Mouse (Mus musculus) fat pad, adult 2 months (tissue): Measurements from ENCODE around the gene E130308A19Rik.

Source experiments
- DNase-seq: peaks from one replicate; pipeline ENCODE4 v3.0.0-alpha.2; 2011; ENCODE audit warnings: low read depth, low spot score; ENCODE audit errors: extremely low read depth

Gene E130308A19Rik

DNA sequence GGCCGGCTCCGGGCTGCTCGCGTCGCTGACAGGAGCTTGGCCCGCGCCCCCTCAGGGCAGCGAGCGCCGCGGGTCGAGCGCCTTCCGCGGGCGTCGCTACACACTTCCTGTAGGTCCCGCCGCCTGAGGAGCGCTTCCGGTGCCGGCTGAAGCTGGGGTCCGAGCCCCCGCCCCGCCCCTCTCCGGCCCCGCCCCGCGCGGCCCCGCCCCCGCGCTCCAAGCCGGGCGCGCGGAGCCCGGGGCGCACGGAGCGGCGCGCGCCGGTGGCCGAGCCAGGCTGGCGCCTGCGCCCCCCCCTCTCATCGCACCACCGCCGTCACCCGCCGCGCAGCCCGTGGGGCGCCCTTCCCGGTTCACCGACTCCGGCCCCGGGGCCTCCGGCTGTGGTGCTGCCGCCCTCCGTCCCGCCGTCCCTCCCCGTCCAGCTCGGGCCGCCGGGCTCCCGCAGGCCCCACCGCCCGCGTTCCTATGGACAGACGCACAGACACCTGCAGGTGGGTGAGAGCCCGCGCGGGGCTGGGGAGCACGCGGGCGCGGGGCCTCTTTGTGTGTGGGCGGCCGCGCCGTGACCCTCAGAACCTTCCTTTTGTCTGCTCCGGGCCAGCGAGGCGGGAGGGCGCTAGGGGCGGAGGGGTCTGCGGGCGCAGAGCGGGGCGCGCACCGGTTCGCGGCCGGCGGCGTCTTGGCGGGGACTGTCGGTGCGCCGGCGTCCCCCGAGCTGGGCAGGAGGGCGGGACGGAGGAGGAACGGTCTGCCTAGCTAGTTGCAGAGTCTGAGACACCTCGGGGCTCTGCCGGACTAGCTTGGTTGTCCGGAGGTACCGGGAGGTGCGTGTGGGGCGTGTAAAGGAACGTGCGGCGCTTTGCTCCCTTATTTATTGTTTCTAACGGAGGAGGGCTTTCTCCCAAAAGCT lies at the start of gene E130308A19Rik:
Gene E130308A19Rik (plus strand): TSS at position 214 of the 913 bp plus-strand sequence.
- DNase-seq: no peak

DNA sequence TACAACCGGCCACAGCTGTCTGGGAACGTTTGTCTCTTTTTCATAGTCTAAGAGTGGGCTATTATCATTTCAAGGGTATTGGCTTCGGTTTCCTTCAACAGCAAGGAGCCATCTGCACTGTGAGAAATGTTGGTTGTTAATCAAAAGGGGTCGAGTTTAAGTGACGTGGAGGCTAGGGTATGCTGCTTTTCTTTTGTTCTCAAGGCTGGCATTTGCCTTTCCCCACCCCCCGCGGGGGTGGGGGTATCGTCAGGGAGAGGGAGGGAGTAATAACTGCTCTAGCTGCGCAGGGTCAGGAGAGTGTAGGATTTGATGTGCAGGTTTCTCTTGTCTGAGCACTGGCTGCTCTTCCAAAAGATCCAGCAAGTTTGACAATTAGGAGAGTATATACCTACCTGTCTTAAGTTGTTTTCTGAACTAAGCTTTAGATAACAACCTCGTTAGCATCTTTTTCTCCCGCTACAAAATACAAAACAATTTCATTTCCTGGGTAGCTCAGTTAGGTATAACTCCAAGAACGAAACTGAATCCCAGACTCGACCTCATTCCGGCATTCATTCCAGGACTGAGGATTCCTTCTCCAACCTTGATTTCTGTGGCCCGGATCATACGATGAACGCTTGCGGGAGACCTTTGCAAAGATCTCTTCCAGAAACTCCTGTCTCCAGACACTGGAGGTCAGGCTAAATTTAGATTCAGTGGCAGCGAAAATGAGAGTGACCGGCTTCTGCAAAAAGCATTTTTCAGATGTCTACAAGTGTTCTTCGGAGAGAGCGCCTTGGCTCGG lies 45.3 kb upstream of the E130308A19Rik start:
- no peak for DNase-seq

DNA sequence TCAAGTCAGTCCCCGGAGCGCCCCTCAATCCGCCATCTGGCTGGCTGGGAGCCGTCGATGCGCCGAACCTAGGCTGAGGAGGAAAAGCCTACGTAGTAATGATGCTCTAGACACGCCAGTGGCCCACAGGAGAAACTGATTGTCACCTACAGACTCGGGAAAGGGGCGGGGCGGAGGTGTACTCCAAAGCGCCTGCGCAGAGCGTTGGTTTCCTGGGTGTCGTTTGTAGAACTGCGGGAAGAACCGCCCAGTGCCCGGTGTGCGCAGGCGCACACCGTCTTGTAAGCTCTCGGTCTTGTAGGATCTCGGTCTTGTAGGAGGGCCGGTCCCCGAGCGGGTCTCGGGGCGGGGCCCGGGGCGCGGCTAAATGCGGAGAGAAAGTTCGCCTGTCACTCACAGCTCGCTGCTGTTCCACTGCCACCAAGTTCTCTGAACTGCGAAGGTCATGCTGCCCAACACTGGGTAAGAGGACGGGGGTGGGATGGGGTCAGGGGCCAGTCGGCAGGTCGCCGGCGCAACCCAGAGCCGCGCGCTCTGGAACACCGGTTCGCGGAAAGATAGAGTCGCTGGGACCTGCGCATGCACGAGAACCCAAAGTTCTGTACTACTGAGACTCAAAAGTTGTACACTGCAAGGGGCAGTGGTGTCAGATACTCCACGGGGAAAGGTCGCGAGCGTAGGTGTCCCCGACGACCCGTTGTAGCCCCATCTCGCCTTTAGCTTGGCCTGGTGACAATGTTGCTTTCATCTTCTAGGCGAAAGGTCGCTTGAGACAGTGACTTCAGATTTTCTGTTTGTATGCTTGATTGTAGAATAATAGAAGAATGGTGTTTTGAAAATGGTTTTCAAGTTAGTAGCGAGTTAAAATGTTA lies 44.5 kb upstream of the E130308A19Rik start, which contains the start of gene Hsdl2:
Gene Hsdl2 (plus strand): TSS at position 250 of the 872 bp plus-strand sequence.
- DNase-seq: peak; percentile 88

DNA sequence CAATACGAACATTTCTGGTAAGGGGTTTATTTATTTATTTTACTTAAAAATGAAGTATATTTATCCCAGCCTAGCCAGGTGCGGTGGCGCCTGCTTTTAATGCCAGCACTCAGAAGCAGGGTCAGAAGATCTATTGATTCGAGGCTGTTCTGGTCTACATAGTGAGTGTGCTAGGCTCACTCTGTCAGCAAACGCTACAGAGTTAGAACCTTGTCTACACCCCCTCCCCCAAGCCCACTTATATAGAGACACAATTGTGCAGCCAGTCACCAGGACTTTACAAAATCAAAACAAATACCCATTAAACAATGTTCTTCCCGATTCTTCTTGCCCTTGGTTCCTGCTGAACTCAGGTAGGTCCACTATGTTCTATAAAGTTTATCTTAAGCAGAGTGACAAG lies 43.8 kb upstream of the E130308A19Rik start:
- DNase-seq: no peak

DNA sequence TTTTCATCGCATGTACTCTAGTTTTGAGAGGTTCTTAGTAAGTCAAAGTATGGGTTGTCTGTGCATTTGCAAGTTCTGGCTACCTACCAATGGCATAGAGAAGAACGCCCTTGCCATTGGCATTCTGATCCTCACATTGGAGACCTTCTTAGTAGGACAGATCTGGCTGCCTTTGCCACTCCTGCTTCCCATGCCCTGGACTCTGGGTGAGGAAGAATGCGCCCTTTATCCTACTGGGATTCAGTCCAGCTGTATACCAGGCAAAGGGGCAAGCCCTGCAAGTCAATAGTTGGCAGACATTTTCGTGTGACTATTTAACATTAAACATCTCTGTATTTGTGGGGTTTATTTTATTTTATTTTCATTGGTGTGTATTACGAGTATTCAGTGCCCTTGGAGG lies 40.9 kb upstream of the E130308A19Rik start:
- no peak for DNase-seq

DNA sequence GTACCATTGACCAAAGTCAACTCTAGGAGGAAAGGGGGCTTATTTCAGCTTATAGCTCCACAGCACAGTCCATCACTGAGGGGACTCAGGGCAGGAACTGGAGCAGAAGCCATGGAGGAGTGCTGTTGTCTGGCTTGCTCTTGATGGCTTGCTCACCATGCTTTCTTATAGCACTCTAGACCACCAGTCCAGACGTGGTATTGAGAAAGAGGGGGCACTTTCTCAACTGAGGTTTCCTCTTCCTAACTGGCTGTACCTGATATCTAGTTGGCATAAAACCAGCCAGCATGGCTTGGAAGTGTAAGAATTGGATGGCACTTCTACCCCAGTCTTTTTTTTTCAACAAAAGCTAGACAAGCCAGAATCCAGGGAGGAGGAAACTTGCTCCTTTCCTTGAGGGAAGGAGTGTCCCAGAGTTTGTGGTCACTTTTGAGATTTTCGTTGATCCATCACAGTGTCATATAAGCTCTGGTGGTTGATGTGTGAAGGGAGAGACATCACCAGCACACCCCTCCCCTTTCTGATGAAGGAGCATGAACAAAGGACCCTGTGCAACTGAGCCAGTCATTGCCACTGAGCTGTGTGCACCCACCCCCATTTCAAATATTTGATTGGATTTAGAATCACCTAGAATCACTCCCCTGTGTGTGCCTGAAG lies 38.7 kb upstream of the E130308A19Rik start:
- DNase-seq: no peak

DNA sequence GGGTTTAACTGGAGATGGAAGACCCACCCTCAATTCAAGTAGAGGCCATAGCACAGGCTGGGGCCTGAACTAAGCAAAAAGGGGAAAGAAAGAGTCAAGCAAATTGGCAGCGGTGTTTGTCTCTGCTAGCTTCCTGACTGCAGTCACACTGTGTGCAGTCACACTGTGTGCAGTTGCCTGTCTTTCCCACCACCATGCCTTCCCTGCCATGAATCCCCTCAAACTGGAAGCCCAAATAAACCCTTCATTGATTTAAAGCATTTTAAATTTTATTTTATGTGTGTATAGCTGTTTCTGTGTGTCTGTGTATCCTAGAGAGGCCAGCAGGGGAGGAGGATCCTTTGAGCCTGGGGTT lies 38.2 kb upstream of the E130308A19Rik start:
- no peak for DNase-seq

DNA sequence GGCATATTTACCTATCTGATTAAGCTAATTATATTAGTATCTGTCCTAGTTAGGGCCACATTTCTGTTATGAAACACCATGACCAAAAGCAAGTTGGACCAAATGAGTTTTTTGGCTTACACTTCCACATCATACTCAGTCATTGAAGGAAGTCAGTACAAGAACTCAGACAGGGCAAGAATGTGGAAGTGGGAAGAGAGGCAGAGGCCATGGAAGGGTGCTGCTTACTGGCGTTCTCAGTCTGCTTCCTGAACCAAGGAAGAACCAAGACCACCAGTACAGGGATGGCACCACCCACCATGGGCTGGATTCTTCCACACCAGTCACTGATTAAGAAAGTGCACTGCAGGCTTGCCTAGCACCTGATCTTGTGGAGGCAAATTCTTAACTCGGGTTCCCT lies 31.4 kb upstream of the E130308A19Rik start:
- no peak for DNase-seq

DNA sequence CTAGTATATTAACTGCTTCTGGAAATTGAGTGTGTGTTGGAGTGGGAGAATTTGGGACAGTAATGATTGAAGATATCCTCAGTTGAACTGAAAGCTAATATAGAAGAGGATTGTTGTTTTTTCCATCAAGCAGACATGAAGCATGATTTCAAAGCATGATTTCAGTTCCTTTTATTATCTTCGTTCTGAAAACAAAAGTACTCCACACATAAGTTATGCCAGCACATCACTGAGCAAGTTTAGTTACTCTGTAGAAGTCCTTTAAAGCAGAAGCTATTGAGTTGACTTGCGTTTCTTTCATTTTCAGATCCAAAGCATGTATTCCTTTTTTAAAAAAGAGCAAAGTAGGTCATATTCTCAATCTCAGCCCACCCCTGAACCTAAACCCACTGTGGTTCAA lies 29.5 kb upstream of the E130308A19Rik start:
- DNase-seq: no peak

DNA sequence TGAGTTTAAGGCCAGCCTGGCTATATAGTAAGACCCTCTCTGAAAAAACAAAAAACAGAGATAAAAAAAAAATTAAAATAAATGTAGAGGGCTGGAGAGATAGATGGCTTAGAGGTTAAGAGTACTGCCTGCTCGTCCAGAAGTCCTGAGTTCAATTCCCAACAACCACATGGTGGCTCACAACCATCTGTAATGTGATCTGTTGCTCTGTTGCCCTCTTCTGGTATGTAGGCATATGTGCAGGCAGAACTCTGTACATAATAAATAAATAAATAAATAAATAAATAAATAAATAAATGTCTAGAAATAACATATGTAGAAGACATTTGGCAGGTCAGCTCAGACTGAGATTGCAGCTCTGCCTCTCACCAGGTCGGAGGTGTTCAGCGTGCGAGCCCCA lies 23.3 kb upstream of the E130308A19Rik start:
- DNase-seq: no peak

DNA sequence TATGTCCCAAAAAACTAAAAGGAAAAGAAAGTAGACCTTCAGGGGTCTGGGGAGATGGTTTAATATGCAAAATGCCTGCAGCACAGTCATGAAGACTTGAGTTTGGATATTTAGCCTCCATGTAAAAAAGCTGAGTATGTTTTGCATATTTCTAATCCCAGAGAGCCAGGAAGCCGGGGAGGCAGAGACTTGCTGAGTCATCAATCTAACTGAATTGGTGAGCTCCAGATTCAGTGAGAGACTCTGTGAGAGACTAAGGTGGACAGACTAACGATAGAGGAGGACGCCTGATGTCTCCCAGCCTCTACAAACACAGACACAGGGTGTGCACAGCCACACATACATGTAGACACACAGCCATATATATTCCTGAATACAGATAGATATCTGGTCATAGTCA lies 21.1 kb upstream of the E130308A19Rik start:
- no peak for DNase-seq

DNA sequence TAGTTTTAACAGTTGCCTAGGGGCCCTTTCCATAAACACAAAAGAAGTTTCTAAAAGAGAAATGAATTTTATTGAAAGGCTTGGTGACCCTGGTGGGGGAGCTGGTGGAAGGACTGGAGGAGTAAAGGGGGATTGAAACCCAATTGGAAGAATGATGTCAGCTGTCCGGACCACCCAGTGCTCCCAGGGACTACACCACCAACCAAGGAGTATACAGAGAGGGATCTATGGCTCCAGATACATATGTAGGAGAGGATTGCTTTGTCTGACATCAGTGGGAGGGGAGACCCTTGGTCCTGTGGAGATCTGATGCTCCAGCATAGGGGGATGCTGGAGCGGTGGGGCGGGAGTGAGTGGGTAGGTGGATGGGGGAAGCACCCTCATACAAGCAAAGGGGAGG lies 20.5 kb upstream of the E130308A19Rik start:
- DNase-seq: no peak

DNA sequence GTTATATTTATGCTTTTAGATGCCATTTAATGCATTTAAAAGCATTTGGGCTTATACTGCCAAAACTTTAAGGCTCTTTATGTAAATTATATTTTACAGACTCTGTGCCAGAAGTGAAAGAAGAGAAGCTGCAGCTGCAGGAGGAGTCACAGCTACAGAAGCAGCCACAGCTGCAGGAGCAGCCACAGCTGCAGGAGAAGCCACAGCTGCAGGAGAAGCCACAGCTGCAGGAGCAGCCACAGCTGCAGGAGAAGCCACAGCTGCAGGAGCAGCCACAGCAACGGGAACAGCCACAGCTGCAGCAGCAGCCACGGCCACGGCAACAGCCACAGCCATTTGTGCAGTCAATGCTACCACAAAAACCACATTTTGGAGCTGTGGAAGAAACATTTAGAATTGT lies 15.6 kb upstream of the E130308A19Rik start:
- no peak for DNase-seq

DNA sequence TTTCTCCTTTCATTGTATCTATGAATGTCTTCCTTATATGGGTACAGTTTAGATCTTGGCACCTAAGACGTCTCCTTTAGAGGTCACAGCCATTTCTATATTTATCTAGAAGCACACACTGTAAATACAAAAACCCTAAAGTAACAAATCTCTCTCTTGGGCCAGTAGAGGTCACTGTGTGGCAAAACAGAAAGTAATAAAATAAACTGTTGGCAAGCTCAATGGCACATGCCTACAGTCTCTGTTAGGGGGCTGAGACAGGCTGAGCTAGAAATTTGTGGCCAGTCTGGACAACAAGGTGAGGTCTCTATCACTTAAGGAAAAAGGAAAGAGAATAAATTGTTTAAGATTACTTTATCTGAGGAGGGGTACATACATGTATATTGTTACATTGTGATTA lies 11.0 kb upstream of the E130308A19Rik start:
- DNase-seq: no peak

DNA sequence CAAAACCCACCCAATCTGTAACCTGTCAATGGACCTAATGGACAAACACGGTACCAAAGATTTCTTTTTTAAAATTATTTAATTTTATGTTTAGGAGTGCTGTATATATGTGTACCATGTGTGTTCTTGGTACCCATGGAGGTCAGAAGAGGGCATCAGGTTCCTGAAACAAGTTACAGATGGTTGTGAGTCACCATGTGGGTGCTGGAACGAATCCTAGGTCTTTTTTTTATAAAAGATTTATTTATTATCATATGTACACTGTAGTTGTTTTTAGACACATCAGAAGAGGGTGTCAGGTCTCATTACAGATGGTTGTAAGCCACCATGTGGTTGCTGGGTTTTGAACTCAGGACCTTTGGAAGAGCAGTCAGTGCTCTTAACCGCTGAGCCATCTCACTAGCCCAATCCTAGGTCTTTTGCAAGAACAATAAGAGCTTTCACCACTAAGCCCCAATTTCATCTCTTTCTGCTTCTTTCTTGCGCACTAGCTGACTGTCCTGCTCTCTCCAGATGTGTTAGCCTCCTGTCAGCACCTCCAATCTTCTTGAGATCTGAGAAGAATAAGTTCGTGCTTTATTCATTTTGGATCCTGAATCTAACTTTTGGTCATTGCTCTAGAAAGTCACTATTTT lies 6.3 kb upstream of the E130308A19Rik start:
- DNase-seq: no peak

DNA sequence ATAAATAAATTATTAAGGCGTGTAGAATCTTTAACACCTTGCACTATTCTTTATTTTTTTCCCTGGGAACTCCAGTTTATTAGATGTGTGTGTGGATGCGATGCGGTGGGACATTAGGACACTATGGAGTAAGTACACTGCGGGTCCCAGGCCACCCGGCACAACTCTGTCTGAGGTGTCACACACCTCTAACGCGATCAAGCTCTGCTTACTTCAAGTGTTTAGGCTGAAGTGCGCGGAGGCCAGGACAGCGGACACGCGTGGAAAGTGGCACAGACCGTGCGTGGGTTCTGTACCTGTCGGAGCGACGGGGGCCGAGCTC lies 374 bp upstream of the E130308A19Rik start:
- no peak for DNase-seq

DNA sequence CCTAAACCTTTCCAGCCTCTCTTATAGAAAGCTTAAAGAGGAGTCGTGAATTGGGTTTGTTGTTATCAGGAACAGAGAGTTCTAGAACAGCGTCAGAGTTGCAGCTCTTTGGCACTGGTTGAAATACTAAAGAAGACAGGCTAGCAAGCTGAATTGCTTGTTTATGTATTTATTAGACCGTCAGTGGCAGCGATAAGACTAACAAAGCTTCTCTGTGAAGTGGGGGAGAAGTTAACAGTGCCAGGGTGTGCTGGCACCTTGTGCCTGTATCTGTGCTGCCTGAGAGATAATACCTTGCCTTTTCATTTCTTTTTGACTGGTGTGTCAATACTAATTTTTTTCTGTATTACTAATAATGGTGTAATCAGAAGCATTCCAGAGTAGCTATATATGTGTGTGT lies 2.2 kb downstream of the E130308A19Rik start:
- no peak for DNase-seq

DNA sequence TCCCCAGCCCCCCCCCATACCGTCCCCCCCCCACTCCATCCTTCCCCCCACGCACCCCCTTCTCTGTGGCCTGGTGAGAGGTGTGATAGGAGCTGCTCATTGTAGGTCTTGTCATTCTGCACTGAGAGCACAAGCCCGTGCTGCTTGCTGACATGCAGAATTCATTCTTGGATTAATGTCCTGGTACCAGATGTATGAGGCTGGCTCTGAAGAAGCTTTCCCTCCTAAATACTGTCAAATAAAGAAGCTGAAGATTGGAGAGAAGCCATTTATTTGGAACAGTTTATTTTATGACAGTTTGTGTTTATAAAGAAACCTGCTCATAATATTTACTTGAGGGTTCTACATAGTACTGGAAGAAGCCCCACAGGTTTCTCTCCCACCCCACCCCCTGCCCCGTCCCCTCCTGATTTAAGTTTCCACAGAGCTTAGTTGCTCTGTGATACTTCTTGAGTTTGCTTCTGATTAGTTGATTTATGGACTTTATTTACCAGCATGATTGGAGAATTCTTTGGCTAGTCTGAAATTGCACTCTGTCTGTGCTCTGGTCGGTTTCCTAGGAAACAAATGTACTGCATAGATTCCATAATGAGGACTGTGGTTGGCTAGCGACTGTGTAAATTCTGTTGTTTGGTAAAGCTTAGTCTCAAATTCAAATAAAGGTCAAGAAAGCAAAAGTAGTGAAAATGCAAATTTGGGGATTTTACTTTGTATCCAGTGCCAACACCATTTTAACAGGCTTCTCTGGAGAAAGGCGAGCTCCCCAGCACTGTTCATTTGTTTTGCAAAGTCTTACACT lies 3.3 kb downstream of the E130308A19Rik start:
- no peak for DNase-seq

DNA sequence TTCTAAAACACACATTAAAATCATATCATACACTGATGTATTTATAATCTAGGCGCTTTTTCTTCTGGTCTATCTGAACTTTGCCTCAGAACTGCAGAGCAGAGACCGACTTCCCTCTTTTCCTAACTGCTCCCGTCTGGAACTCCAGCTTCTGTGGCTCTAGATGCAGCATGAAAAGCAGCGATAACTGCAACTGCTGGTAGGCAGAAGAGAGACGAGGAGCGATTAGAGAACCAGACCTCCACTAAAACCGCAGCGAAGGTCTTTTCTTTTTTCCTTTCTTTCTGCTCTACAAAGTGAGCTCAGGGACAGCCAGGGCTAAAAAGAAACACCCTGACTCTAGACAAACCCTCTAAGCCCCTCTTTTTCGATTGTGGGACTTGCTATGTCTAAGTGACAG lies 4.1 kb downstream of the E130308A19Rik start:
- DNase-seq: no peak
